Mouse (Mus musculus) lung, adult 2 months (tissue): ENCODE results near the gene Bicc1.

Experiments
- CTCF ChIP-seq: fragments of 200-500 bp; IDR thresholded peaks from 2 replicates; pipeline ENCODE4 v1.5.1; 2011; ENCODE audit warnings: mild to moderate bottlenecking, low read length, control low read depth; ENCODE audit not compliant: insufficient read depth
- POLR2A ChIP-seq: fragments of 200-500 bp; IDR thresholded peaks from 2 replicates; pipeline ENCODE4 v1.6.1; 2011; ENCODE audit warnings: low read depth, mild to moderate bottlenecking, control low read depth, low read length, borderline replicate concordance; ENCODE audit errors: extremely low read depth

DNA sequence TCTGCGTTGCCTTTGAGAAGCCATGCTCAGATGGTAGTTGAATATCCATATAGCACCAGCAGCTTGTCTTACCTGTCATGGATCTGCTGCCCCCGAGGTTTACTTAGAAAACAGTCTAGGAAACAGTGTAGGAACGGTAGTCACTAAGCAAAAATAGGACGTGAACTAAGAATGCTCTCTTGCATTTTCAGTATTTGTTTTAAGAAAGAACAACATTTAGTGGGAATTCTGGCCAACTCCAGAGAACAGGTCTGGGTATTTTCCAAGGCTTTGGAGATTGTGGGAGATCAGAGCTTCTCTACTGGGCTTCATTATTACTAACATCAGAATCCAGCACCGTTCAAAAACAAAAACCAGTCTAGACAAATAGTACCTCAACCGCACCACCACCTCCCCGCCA lies 17.7 kb upstream of the Bicc1 start:
- TF ChIP-seq CTCF = no peak
- no peak for TF ChIP-seq POLR2A
